In genomic region chr14:120336380-120336779, GRCm38 (mm10) we compare ENCODE assay signal across 8 mouse cellular contexts.
DNase-seq lines count a peak whose midpoint lies in the region; TF ChIP-seq lines count a peak whose summit lies in the region.

No protein-coding gene starts in this region.

- H3K4me1 ChIP-seq in heart, embryonic 10.5 days, result peaks cover 48% of the 10 kb centered on the region

- intact Hi-C loops in left cerebral cortex, adult 2 months (cut with DNase I), result no loop called here
- intact Hi-C loops in left cerebral cortex, postnatal 4 days (cut with DNase I), result no loop called here

- peaks cover 2% of the 10 kb centered on the region; the same call in 1 of the 2 replicates for H3K36me3 ChIP-seq in heart, embryonic 10.5 days

- H3K27ac ChIP-seq in left cerebral cortex, adult 2 months, result peak overlapping the region; percentile 45; the same call in 1 of the 2 replicates
- peak overlapping the region; percentile 32; the same call in 1 of the 2 replicates for H3K27ac ChIP-seq in heart, embryonic 10.5 days

- no peak for TF ChIP-seq CTCF in left cerebral cortex, adult 2 months (IDR thresholded peaks at IDR 0.05)

- no peak overlapping the region for H3K4me3 ChIP-seq in left cerebral cortex, adult 2 months
- no peak overlapping the region for H3K4me3 ChIP-seq in heart, embryonic 10.5 days

- DNase-seq in left cerebral cortex, adult 2 months (ENCODE audit: extremely low spot score in 1 of 2, low spot score in 2 of 2), result no peak
- DNase-seq in left cerebral cortex, postnatal 4 days, result no peak
- DNase-seq in adrenal gland, postnatal 25 days, result peak; percentile 61
- no peak for DNase-seq in heart, embryonic 10.5 days (ENCODE audit: low spot score)
- peak; percentile 87 for DNase-seq in kidney, postnatal 14 days
- peak; percentile 67 for DNase-seq in testis, postnatal 14 days (ENCODE audit: low spot score)
- no peak for DNase-seq in spleen, postnatal 10 days (ENCODE audit: low spot score in 2 of 2)
- no peak for DNase-seq in right cerebral cortex, postnatal 14 days

- no peaks in the 10 kb centered on the region for H3K9me3 ChIP-seq in heart, embryonic 10.5 days

- WGBS in heart, embryonic 10.5 days, result 38% methylated on average over 7 of the region's 7 CpGs

- H3K27me3 ChIP-seq in heart, embryonic 10.5 days (ENCODE audit: insufficient read depth, poor library complexity, severe bottlenecking), result no peaks in the 10 kb centered on the region

Comparison
In these comparisons a context has a peak if more than half of its experiments do, and no peak if none do; other contexts are left out.
1. DNase-seq: peak in adrenal gland, postnatal 25 days (single experiment), kidney, postnatal 14 days (single experiment) and testis, postnatal 14 days (single experiment); none in left cerebral cortex, adult 2 months (0 of 2), left cerebral cortex, postnatal 4 days (single experiment), heart, embryonic 10.5 days (single experiment), spleen, postnatal 10 days (0 of 2) and right cerebral cortex, postnatal 14 days (single experiment).